Mouse (Mus musculus): Measurements from ENCODE around the gene Gm28374. TPM values are rescaled to one million over a fixed set of nuclear protein-coding genes. Genes with fewer than 3 reads are reported as not detected.
"Not testable (repeated sequence)": the region's sequence is repeated elsewhere in the genome, so short reads cannot be mapped to it uniquely, and the experiment has no call there.

Gm28374 gene
- polyA plus RNA-seq (2015; fragmentation: Nextera tagmentation; extraction: Ambion mirVana), result 1.1 and 2.3 TPM in 2 replicates

GRCm38 (mm10) chr19:6082156-6082555, at the start of gene Gm28374:
TSS of gene Gm28374 (minus strand) at chr19:6082256.
- 97% methylated on average over 9 of the region's 9 CpGs for WGBS
- H3K4me1 ChIP-seq (replicated peaks), result peaks cover 34% of the 10 kb centered on the region
- peaks cover 40% of the 10 kb centered on the region for H3K36me3 ChIP-seq
- no peak for ATAC-seq (ENCODE audit: low FRiP score)
- H3K27me3 ChIP-seq, result no peaks in the 10 kb centered on the region
- no peak within 1 kb of the TSS for H3K27ac ChIP-seq
- H3K9ac ChIP-seq, result no peak within 1 kb of the TSS
- no peak within 1 kb of the TSS for H3K4me3 ChIP-seq
- H3K9me3 ChIP-seq, result no peaks in the 10 kb centered on the region
- H3K4me2 ChIP-seq, result no peak within 1 kb of the TSS

GRCm38 (mm10) chr19:6130414-6131128, 48.5 kb upstream of the Gm28374 start:
- H3K4me2 ChIP-seq; H3K27ac ChIP-seq; H3K9ac ChIP-seq; H3K4me1 ChIP-seq (replicated peaks); H3K4me3 ChIP-seq; H3K9me3 ChIP-seq; H3K27me3 ChIP-seq; ATAC-seq (ENCODE audit: low FRiP score): not testable (repeated sequence)
- WGBS, result 82% methylated on average over 7 of the region's 7 CpGs
- H3K36me3 ChIP-seq, result peaks cover 22% of the 10 kb centered on the region

GRCm38 (mm10) chr19:6127760-6128341, 45.8 kb upstream of the Gm28374 start, which contains the start of gene Snx15:
TSS of gene Snx15 (minus strand) at chr19:6128304.
- H3K9me3 ChIP-seq, result no peaks in the 10 kb centered on the region
- peak within 1 kb of the TSS; percentile 55 for H3K4me2 ChIP-seq
- H3K4me1 ChIP-seq (replicated peaks), result peaks cover 16% of the 10 kb centered on the region
- peak within 1 kb of the TSS; percentile 58 for H3K4me3 ChIP-seq
- WGBS, result under 1% methylated on average over 32 of the region's 32 CpGs
- peak within 1 kb of the TSS; percentile 94 for H3K27ac ChIP-seq
- peaks cover 6% of the 10 kb centered on the region; the same call in 1 of the 2 replicates for H3K36me3 ChIP-seq
- no peaks in the 10 kb centered on the region for H3K27me3 ChIP-seq
- H3K9ac ChIP-seq, result peak within 1 kb of the TSS; percentile 76
- ATAC-seq (ENCODE audit: low FRiP score), result peak; percentile 94

- Histone ChIP-seq H3K4me1 (replicated peaks) (peaks cover 12% of the 10 kb centered on the region), H3K4me2 (peak overlapping the region; percentile 55), H3K27ac (peak overlapping the region; percentile 94), H3K9ac (peak overlapping the region; percentile 76; the same call in 1 of the 2 replicates), H3K9me3 (no peaks in the 10 kb centered on the region), H3K36me3 (peaks cover 6% of the 10 kb centered on the region; the same call in 1 of the 2 replicates), H3K4me3 (peak overlapping the region; percentile 58), H3K27me3 (no peaks in the 10 kb centered on the region)
- 74% methylated on average over 10 of the region's 10 CpGs for WGBS
- no peak for ATAC-seq (ENCODE audit: low FRiP score)
Measured at GRCm38 (mm10) chr19:6126789-6127580, 44.9 kb upstream of the Gm28374 start.

- no peak for ATAC-seq (ENCODE audit: low FRiP score)
- WGBS, result 23% methylated on average over 4 of the region's 4 CpGs
- Histone ChIP-seq H3K27ac (no peak overlapping the region), H3K36me3 (peaks cover 13% of the 10 kb centered on the region), H3K27me3 (no peaks in the 10 kb centered on the region), H3K9ac (no peak overlapping the region), H3K9me3 (no peaks in the 10 kb centered on the region), H3K4me1 (replicated peaks) (peaks cover 12% of the 10 kb centered on the region), H3K4me3 (no peak overlapping the region), H3K4me2 (no peak overlapping the region)
Measured at GRCm38 (mm10) chr19:6126289-6126688, 44.2 kb upstream of the Gm28374 start.

GRCm38 (mm10) chr19:6124898-6125297, 42.8 kb upstream of the Gm28374 start:
- Histone ChIP-seq H3K36me3 (peaks cover 25% of the 10 kb centered on the region), H3K4me3 (no peak overlapping the region), H3K27ac (no peak overlapping the region), H3K27me3 (no peaks in the 10 kb centered on the region), H3K9ac (no peak overlapping the region), H3K4me1 (replicated peaks) (peaks cover 12% of the 10 kb centered on the region), H3K9me3 (no peaks in the 10 kb centered on the region), H3K4me2 (no peak overlapping the region)
- no peak for ATAC-seq (ENCODE audit: low FRiP score)
- 83% methylated on average over 2 of the region's 2 CpGs for WGBS

GRCm38 (mm10) chr19:6123330-6123729, 41.3 kb upstream of the Gm28374 start:
- no peaks in the 10 kb centered on the region for H3K9me3 ChIP-seq
- ATAC-seq (ENCODE audit: low FRiP score), result no peak

GRCm38 (mm10) chr19:6121761-6122160, 39.7 kb upstream of the Gm28374 start:
- no peak for ATAC-seq (ENCODE audit: low FRiP score)
- H3K4me1 ChIP-seq (replicated peaks), result peaks cover 31% of the 10 kb centered on the region
- 39% methylated on average over 19 of the region's 19 CpGs for WGBS
- H3K4me3 ChIP-seq, result no peak overlapping the region
- no peak overlapping the region for H3K27ac ChIP-seq
- no peaks in the 10 kb centered on the region for H3K9me3 ChIP-seq
- H3K9ac ChIP-seq, result 0 out of 2 replicates have a peak overlapping the region, but pooled peaks have one; percentile 39
- H3K27me3 ChIP-seq, result no peaks in the 10 kb centered on the region
- H3K36me3 ChIP-seq, result peaks cover 28% of the 10 kb centered on the region
- H3K4me2 ChIP-seq, result no peak overlapping the region

More at GRCm38 (mm10) chr19:6123330-6123729, 41.3 kb upstream of the Gm28374 start:
- peak overlapping the region; percentile 49 for H3K27ac ChIP-seq
- peak overlapping the region; percentile 20; the same call in 1 of the 2 replicates for H3K9ac ChIP-seq
- WGBS, result 62% methylated on average over 8 of the region's 8 CpGs
- peaks cover 28% of the 10 kb centered on the region for H3K36me3 ChIP-seq
- no peaks in the 10 kb centered on the region for H3K27me3 ChIP-seq
- H3K4me2 ChIP-seq, result no peak overlapping the region
- H3K4me3 ChIP-seq, result no peak overlapping the region
- peaks cover 25% of the 10 kb centered on the region for H3K4me1 ChIP-seq (replicated peaks)

- no peaks in the 10 kb centered on the region for H3K9me3 ChIP-seq
- peak overlapping the region; percentile 89 for H3K4me3 ChIP-seq
- peaks cover 50% of the 10 kb centered on the region for H3K36me3 ChIP-seq
- peak overlapping the region; percentile 93 for H3K4me2 ChIP-seq
- peak overlapping the region; percentile 95 for H3K27ac ChIP-seq
- H3K27me3 ChIP-seq, result no peaks in the 10 kb centered on the region
- under 1% methylated on average over 8 of the region's 8 CpGs for WGBS
- peak overlapping the region; percentile 89 for H3K9ac ChIP-seq
- ATAC-seq (ENCODE audit: low FRiP score), result peak; percentile 52
- H3K4me1 ChIP-seq (replicated peaks), result peaks cover 36% of the 10 kb centered on the region
Measured at GRCm38 (mm10) chr19:6118677-6119185, 36.7 kb upstream of the Gm28374 start.

- no peaks in the 10 kb centered on the region for H3K9me3 ChIP-seq
- peak within 1 kb of the TSS; percentile 89 for H3K4me3 ChIP-seq
- H3K27me3 ChIP-seq, result no peaks in the 10 kb centered on the region
- H3K36me3 ChIP-seq, result peaks cover 50% of the 10 kb centered on the region
- H3K9ac ChIP-seq, result peak within 1 kb of the TSS; percentile 89
- peak within 1 kb of the TSS; percentile 95 for H3K27ac ChIP-seq
- peak within 1 kb of the TSS; percentile 93 for H3K4me2 ChIP-seq
- WGBS, result under 1% methylated on average over 77 of the region's 77 CpGs
- H3K4me1 ChIP-seq (replicated peaks), result peaks cover 30% of the 10 kb centered on the region
- ATAC-seq (ENCODE audit: low FRiP score), result peak; percentile 91
Measured at GRCm38 (mm10) chr19:6117986-6118676, 36.1 kb upstream of the Gm28374 start, which contains the start of gene Sac3d1. TSS of gene Sac3d1 (minus strand) at chr19:6118650.

GRCm38 (mm10) chr19:6117346-6117985, 35.4 kb upstream of the Gm28374 start:
- peak overlapping the region; percentile 89 for H3K4me3 ChIP-seq
- WGBS, result 6% methylated on average over 32 of the region's 32 CpGs
- H3K27ac ChIP-seq, result peak overlapping the region; percentile 95
- H3K9ac ChIP-seq, result peak overlapping the region; percentile 89
- H3K4me1 ChIP-seq (replicated peaks), result peaks cover 30% of the 10 kb centered on the region
- H3K27me3 ChIP-seq, result no peaks in the 10 kb centered on the region
- no peaks in the 10 kb centered on the region for H3K9me3 ChIP-seq
- no peak for ATAC-seq (ENCODE audit: low FRiP score)
- H3K36me3 ChIP-seq, result peaks cover 57% of the 10 kb centered on the region
- peak overlapping the region; percentile 93 for H3K4me2 ChIP-seq
